Mouse (Mus musculus): ENCODE data around the gene Umodl1. TPM values are rescaled to one million over a fixed set of nuclear protein-coding genes. Genes with fewer than 3 reads are reported as not detected.

Umodl1 gene
- polyA plus RNA-seq (2015; fragmentation: Nextera tagmentation; extraction: Ambion mirVana) = 0.21 TPM in 1 of 2 replicates, not detected in the other

GRCm38 (mm10) chr17:30954340-30954739 lies at the start of gene Umodl1:
Gene Umodl1 (plus strand): TSS chr17:30954640.

DNA sequence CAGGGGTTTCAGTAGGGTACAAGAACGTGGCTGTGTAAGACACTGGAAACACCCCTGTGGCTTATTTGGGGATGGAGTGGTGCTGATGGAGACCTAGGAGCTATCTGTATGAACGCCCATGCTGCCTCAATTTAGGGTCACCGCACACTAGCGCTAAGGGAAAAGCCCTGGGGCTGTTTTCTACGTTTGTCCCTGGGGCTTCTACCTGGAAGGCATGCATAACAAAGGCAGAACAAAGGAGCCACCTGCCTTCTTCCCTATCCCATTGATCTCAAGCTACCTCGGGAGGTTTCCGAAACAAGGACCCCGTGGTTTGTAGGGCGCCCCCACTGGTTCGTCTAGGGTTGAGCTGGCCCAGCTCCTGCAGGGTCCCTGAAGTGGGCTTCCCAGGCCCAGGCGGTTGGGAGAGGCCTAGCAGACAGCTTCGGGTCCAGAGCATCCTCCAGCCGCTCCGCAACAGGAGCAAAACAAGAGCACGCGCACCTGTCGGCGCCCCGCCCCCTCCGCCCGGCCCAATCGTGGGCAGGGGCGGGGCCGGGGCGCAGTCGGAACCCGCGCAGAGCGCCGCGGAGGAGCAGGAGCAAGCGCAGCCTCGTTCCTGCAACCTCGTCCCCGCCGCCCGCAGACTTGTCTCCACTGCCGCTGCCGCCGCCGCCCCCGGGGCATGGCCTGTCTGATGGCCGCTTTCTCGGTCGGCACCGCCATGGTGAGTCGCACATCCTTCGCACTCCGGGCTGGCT lies 102.9 kb downstream of the Umodl1 start, which contains the start of gene Abcg1:
Abcg1 (plus strand) TSS at position 525 of the 740 bp plus-strand sequence.

Other genes starting within 250 kb of the Umodl1 start
- not detected in 2 replicates for gene Glp1r, start 52.8 kb upstream of the Umodl1 start, polyA plus RNA-seq (2015; fragmentation: Nextera tagmentation; extraction: Ambion mirVana)
- gene Abcg1, start 103.0 kb downstream of the Umodl1 start, polyA plus RNA-seq (2015; fragmentation: Nextera tagmentation; extraction: Ambion mirVana) = 9.7 and 13.9 TPM in 2 replicates
- gene Tff3, start 175.0 kb downstream of the Umodl1 start, polyA plus RNA-seq (2015; fragmentation: Nextera tagmentation; extraction: Ambion mirVana) = 0.91 TPM in 1 of 2 replicates, not detected in the other
- gene Tff2, start 189.6 kb downstream of the Umodl1 start, polyA plus RNA-seq (2015; fragmentation: Nextera tagmentation; extraction: Ambion mirVana) = 0.47 and 1.6 TPM in 2 replicates
- 0.54 and 0.72 TPM in 2 replicates for gene Tff1, start 210.6 kb downstream of the Umodl1 start, polyA plus RNA-seq (2015; fragmentation: Nextera tagmentation; extraction: Ambion mirVana)
- 0.32 and 0.57 TPM in 2 replicates for gene Tmprss3, start 244.3 kb downstream of the Umodl1 start, polyA plus RNA-seq (2015; fragmentation: Nextera tagmentation; extraction: Ambion mirVana)

Data from spleen, postnatal 0 days (tissue).